Mouse (Mus musculus) kidney, postnatal 25 days (tissue): ENCODE results near the gene Phf21b.
"Not testable (repeated sequence)": the region's sequence is repeated elsewhere in the genome, so short reads cannot be mapped to it uniquely, and the experiment has no call there.

Source experiments
- DNase-seq, 2 experiments: peaks; one replicate each; pipeline ENCODE4 v3.0.0; 2021; ENCODE audit warnings: mixed read lengths in 2 of 2

Gene Phf21b

GRCm38 (mm10) chr15:84856006-84856995, at the start of gene Phf21b:
Gene Phf21b, minus strand, starts transcription at chr15:84856049.
- peak; percentile 88 to 95 for DNase-seq

GRCm38 (mm10) chr15:84903843-84904385, 48.1 kb upstream of the Phf21b start:
- DNase-seq, result no peak

GRCm38 (mm10) chr15:84898077-84898476, 42.2 kb upstream of the Phf21b start:
- DNase-seq, result no peak

- DNase-seq, result no peak
Measured at GRCm38 (mm10) chr15:84896664-84897063, 40.8 kb upstream of the Phf21b start.

- not testable (repeated sequence) for DNase-seq
Measured at GRCm38 (mm10) chr15:84896216-84896615, 40.4 kb upstream of the Phf21b start.

- DNase-seq, result peak; percentile 54 to 81
Measured at GRCm38 (mm10) chr15:84891658-84892057, 35.8 kb upstream of the Phf21b start.

- no peak for DNase-seq
Measured at GRCm38 (mm10) chr15:84891246-84891645, 35.4 kb upstream of the Phf21b start.

- DNase-seq, result no peak
Measured at GRCm38 (mm10) chr15:84888066-84888465, 32.2 kb upstream of the Phf21b start.

- DNase-seq, result no peak
Measured at GRCm38 (mm10) chr15:84877029-84877815, 21.4 kb upstream of the Phf21b start.

GRCm38 (mm10) chr15:84873867-84874266, 18.0 kb upstream of the Phf21b start:
- DNase-seq, result no peak

GRCm38 (mm10) chr15:84873079-84873478, 17.2 kb upstream of the Phf21b start:
- DNase-seq, result no peak

GRCm38 (mm10) chr15:84871802-84872201, 16.0 kb upstream of the Phf21b start:
- DNase-seq, result no peak

- no peak for DNase-seq
Measured at GRCm38 (mm10) chr15:84861911-84862310, 6.1 kb upstream of the Phf21b start.

- DNase-seq, result no peak
Measured at GRCm38 (mm10) chr15:84857623-84858022, 1.8 kb upstream of the Phf21b start.

- peak; percentile 35 to 64 for DNase-seq
Measured at GRCm38 (mm10) chr15:84854921-84855901, 638 bp downstream of the Phf21b start.

GRCm38 (mm10) chr15:84854171-84854811, 1.6 kb downstream of the Phf21b start:
- DNase-seq, result peak in 1 of 2 experiments; percentile 8

- peak; percentile 77 to 89 for DNase-seq
Measured at GRCm38 (mm10) chr15:84853261-84854137, 2.4 kb downstream of the Phf21b start.

- DNase-seq, result peak; percentile 45 to 51
Measured at GRCm38 (mm10) chr15:84852457-84853070, 3.3 kb downstream of the Phf21b start.

GRCm38 (mm10) chr15:84850321-84850720, 5.5 kb downstream of the Phf21b start:
- DNase-seq, result peak in 1 of 2 experiments; percentile 35

- DNase-seq, result no peak
Measured at GRCm38 (mm10) chr15:84846216-84846615, 9.6 kb downstream of the Phf21b start.
